Mouse (Mus musculus) right cerebral cortex, postnatal 36 days (tissue): Measurements from ENCODE around the gene Ptpa.

Experiments used
- DNase-seq, 2 experiments: peaks; one replicate each; pipeline ENCODE4 v3.0.0; 2022; ENCODE audit warnings: low spot score in 2 of 2, mixed read lengths in 1 of 2

The Ptpa gene

DNA sequence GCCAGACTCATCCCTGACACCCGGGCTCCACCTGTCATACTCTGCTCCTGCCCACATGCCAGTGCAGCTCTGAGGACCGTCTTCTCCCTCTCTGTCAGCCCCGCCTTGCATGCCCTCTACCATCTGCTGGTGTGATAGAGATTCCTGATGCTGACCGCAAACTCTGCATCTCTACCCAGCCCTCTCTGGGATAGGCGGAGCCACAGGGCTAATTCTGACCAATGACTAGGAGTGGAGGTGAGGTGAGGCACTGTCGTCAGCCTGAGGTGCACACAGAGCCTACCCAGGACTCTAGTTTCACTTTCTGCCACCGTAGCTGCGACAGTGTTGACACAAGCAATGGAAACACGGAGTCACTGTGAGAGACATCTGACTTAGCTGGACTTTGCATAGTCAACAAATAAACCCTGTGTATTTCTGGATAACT lies 48.1 kb downstream of the Ptpa start:
- DNase-seq: peak; percentile 29 to 75

DNA sequence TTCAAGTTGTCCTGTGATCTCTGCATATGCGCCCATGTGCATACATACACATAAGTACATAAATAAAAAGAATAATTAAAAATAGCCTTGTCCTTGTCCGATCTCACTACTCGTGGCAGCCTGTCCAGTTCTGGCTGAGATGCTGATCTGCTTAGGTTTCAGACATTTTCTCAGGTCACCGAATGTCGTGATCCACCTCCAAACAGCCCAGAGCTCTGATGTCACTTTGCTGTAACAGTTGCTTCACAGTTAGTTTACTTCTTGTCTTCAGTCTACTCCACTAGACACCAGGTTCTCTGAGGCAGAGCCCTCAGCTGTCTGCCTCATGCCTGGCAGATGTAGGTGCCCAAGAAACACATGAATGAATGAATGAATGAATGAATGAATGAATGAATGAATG lies 48.6 kb downstream of the Ptpa start:
- DNase-seq: no peak

DNA sequence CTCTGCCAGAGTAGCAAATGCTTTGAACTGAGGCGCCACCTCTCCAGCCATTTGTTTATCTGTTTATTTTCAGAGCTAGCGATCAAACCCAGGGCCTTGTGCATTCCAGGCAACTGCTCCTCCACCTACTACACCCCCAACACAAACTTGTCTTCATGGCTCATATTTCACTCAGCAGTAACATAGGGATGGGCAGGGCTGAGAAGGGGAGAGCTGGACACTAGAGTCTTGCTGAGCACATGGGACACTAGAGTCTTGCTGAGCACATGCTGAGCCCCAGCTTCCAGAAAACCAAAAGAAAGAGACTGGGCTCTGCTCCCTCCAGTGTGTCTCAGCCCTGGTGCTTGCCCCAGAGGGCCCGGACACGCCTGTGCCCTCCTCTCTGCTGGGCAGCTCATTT lies 50.9 kb downstream of the Ptpa start:
- no peak for DNase-seq

DNA sequence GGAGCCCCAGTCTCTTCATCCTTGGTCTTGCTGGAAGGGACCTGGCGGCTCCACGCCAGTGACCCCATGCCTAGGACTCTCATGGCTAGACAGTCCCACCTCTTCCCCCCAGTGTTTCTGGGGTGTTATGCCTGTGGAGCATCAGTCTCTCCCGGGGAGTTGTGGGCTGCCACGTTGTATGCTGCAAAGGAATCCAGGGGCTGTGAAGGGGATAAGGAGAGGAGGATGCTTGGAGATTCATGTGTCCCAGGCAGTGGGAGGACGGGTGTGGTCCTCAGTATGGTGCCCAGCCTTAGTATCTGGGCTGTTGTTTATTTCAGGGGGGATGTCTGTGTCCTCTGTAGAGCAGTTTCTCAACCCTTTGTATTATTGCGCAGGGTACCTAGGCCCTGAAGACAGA lies 53.2 kb downstream of the Ptpa start:
- no peak for DNase-seq

DNA sequence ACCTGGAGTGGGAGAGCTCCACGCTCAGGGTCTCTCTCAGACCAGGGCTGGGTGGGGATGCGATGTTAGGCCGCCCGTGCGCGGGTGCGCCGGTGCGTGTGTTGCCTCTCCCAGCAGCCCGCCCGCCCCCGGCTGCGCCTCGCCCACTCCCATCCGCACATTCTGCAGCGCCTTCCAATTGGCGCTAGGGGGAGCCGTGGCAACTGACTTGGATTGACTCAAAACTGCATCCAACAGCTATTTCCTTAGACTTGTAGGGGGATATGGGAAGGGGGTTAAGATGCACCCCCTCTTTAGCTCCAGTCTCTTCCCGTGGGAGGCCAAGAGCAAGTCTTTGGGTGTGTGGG lies 53.9 kb downstream of the Ptpa start:
- DNase-seq: peak; percentile 73 to 76

DNA sequence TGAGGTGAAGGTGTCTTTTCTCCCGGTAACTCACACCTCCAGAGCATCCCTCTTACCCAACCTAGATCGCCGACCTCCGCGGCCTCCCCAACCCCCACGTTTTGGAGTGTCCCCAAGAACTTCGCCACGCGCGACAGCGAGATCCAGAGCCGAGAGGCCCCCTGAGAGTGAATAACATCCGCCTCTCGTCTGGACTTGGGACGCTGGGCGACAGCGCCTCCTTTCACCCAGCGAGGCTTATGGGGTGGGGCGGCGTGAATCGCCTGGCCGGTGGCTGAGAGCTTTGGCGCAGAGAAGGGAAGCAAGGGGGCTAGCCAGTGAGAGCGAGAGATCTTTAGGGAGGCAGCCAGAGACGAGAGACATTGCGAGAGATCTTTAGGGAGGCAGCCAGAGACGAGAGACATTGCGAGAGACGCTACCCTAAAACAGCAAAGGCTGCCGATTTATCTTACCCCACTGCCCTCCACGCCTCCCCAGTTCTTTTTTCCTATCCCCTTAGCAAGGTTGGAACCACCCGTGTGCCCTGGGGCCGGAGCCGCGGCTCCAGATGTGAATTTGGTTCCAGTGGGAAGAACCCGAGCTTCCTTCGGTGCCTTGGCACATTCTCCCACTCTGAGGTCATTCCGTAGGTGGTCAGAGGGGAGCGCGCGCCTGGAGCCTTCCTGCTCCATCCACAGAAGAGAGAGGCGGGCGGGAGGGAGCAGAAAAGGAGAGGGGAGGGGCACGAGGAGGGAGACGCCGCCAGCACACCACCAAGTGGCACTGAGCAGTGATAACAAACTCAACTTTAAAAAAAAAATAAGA lies 54.5 kb downstream of the Ptpa start:
- peak; percentile 52 to 54 for DNase-seq

DNA sequence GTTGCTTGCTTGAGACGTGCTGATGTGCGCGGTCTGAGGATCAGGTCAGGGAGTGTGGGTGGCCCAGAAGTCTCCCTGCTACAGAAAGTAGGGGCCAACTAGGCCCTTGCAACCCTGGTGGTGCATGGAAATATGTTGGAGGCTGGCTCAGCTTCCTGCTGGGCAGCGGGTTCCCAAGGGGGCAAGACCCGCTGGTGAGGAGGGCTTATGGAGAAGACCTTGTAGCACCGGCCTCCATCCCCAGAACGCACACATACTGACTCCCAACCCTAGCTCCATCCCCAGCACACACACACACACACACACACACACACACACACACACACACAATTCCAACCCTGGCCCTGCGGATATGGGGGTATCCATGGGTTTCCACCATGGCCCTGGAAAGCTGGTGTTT lies 55.2 kb downstream of the Ptpa start:
- DNase-seq: no peak

DNA sequence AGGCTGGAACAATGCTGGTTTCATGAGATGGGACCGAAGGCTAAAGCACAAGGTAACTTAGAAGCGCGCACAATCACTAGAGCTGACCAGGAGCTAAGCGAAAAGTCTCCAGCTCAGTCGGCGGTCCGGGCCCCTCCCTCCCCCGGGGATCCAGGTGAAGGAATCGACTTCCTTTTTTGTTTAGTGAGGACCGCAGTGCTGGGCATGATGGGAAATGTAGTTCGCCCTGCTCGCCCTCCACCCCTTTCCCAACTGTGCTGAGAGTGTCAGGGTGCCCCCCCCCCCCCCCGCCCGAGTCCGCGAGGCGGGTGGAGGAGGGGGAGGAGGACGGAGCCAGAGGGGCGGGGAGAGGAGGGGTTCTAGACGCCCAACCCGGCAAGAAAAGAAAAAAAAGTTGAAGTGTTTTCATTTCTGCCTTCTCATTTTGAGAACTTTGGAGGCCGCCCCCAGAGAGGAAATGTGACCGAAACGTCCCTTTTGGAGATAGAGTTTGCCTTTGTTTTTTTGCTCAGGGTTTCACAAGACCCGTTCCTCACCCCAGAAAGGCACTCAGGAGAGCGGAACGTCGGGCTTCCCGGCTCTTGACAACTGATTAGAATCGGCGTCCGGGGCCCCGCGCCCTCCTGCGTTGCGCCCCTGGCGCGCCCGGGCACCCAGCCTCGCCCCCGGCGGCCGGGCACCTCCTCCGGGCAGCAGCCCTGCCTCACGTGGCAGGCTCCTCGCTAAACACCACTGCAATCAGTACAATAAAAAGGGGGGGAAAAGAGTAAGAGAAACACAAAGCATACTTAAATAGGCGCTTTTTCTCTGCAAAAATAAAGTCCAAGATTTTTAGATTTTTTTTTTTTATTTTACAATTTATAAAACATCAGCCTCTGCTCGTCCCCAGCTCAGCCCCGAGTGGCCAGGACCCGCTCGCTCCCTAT lies 56.2 kb downstream of the Ptpa start:
- peak; percentile 77 to 81 for DNase-seq

DNA sequence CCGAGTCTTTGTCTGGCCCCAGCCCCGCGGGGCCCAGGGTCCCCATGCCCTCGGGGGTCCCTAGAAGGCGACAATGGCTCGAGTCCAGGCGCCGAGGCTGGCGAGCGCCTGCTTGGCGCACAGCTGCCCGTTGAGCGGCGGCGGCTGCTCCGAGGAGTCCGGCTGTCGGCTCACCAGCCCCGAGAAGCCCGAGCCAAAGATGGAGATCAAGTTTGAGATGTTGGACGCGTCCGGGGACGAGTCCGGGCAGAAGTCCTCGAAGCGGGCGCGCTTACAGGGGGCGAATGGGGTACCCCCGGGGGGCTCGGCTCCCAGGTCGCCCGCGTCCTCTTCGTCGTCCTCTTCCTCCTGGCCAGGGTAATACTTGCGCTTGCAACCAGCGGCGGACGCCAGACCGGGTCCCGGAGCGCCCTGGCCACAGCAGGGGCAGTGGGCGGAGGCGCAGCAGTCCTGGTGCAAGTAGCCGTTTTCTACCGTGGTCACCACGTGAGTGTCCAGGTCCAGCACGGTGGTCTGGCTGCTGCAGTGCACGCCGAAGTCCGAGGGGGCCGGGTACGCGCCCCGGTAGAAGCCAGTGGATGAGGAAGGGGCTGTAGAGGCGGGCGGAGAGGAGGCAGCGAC lies 57.0 kb downstream of the Ptpa start:
- no peak for DNase-seq

DNA sequence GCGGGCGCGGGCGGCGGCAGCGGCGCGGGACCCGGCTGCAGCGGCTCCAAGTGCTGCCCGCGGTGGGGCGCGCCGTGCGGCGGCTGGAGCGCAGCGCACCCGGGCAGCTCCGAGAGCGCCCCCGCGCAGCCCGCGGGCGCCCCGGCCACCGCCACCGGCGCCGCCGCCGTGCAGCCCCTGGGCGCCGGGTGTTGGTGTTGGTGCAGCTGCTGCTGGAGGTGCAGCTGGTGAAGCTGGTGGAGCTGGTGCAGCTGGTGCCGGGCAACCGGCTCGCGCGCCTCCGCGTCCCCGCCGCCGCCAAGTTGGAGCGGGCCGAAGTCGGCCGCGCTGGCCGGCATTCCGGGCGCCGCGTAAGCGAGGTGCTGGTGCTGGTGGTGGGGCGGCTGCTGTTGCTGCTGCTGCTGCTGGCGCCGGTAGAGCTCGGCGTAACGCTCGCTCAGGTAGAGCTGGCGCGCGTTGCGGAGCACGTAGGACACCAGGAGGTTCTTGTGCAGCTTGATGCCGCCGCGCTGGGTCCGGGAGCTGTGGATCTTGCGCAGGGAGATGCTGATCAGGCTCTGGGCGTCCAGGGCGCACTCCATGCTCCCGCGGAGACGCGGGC lies 57.7 kb downstream of the Ptpa start:
- peak in 1 of 2 experiments; percentile 48 for DNase-seq

DNA sequence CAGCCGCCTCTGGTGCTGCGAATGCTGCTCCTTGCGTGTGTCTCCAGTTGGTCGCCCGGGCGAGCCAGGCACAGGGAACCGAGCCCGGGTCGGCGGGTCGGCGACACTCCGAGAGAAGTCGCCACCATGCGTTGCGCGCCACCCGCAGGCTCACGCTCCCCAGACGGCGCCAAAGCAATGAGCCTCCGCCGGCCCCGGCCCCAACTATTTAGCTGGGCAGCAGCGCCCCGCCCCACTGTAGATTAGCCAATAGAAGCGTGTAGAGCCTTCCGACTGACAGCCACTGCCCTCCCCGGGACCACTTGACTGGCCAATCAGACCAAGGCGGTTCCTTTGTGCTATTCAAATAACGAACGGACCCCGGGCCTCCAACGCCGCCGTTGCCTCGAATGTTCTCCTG lies 58.2 kb downstream of the Ptpa start, which contains the start of gene Ier5l:
TSS of gene Ier5l (minus strand) at position 181 of the 400 bp plus-strand sequence.
- DNase-seq: peak; percentile 90 to 93

DNA sequence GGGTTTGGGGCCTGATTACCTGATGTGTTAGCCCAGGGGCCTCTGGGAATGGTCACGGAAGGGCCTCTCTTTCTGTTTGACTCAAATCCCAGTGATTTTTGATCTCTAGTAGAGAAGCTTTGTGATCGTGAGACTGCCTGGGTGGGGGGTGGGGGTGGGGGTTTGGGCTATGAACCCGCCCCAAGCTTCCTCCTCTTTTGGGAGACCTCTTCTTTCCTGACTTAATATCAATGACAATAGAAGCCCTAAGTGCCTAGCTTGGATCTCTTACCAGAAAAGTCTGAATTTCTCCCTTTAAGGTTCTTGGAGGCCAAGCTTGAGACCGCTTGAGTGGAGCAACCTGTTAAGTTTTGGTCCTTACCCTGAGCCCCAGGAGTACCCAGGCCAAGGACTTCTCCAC lies 58.9 kb downstream of the Ptpa start:
- no peak for DNase-seq

DNA sequence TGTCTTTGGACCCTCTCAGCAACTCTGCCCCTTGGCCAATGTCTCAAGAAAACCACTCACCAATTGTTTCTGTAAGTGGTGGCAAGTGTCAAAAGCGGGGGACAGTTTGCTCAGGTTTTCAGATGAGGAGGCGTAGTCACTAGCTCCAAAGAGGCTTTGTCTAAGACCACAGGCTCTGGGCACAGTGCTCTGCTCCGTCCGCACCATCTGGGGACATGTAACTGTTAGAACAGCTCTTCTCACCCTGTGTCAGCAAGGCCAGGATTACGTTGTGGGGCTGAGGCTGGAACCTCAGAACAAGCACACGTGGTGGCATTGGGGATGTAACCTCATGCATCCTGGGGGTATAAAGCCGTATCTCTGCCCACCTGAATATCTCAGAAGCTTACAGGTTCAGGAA lies 59.6 kb downstream of the Ptpa start:
- DNase-seq: no peak

DNA sequence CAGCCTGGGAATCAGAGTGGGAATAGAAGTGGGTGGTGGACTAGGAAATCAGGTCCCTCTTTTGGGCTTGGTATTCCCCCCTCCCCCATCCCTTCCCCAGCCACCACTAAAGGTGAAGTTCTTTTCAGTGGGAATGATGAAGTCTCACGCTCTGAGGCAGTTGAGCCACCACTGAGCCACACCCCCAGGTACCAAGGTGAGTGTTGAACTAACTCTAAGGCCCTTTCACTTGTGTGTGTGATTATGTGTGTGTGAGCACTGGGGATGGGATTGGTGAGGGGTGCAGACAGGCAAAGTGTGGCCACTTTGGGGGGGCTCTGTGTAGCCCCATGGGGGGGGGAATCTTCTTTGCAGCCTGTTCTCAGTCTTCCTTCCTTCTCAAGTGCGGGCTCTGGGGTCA lies 60.4 kb downstream of the Ptpa start:
- no peak for DNase-seq

DNA sequence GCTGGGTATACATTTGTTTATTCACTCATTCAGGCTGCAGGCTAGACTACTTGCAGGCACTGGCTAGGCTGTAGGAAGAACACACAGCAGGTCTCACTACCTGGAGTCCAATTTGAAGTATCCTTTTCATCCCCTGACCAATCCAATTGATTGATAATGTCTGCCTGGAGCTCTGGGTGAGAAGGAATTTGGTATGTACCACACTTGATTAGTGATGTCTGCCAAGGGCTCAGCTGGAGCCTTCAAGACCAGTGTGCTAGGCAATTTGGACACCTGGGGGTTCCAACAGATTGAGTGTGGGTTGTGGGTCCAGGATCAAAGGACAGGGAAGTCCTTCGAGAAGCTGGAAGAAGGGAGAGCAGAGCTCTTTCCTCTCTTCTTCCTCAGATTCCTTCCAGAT lies 62.7 kb downstream of the Ptpa start:
- no peak for DNase-seq

DNA sequence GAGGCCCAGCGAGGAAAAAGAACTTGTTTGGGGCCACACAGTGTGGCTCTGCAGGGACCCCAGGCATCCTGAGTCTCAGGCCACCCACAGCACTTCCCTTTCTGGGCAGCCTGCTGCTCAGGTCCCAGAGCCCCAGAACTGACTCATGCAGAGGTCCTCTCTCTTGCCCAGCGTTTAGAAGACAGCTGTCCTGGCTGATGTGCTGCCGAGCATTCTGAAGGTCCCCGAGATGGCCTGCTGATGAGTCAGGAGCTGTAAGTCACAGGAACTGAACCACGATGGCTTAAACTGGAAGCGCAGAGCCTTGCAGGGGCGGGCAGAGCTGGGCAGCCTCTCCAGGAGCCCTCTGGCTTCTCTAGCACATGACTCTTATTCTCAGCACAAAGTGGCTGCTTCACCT lies 71.8 kb downstream of the Ptpa start:
- DNase-seq: no peak

DNA sequence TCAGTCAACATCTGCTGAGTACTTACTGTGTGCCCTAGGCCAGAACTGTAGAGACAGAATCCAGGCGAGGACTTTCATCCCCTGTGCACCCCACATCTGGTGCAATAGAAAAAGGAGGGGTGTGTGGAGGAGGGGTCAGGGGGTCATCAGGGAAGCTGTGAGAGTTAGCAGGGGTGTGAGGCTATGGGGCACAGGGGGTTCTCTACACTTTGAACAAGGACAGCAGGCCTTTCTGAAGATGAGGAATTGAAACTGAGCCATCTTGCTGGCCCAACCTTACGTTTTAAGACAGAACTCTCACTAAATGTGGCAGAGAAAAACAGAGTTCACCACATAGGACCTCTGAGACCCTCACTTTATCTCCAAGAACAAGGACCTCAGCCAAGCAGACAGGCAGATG lies 74.5 kb downstream of the Ptpa start:
- DNase-seq: no peak

DNA sequence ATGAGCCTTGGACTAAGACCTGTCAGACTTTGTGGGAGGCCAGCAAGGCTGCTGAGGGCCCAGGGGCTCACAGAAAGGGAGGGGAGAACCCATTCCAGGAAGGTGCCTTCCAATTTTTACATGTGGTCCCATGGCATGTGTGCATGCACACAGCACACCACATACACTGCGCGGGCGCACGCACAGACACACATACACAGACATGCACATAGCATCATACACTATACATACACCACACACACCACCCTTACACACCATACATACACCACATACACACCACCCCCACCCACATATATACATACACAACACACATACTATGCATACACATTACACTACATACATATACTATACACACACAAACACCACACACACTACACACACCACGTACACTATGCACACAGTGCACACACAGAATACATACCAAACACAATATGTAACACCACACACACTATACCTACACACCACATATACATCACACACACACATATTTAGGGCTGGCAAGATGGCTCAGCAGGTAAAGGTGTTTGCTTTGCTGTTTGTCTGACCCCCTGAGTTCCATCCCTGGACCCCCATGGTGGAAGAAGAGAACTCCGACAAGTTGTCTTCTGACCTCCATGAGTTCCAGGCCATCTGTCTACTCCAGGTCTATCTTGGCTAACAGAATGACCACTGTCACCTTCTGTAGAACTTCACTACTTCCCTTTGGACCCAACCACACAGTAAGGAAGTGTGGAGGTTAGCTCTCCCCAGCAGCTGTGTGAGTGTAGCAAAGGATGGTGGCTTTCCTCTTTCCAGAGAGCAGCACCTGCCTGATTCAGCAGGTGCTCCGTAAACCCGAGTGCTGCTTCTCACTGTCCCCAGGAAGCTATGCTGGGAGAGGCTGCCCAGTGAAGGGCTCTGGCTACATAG lies 79.4 kb downstream of the Ptpa start:
- DNase-seq: no peak

DNA sequence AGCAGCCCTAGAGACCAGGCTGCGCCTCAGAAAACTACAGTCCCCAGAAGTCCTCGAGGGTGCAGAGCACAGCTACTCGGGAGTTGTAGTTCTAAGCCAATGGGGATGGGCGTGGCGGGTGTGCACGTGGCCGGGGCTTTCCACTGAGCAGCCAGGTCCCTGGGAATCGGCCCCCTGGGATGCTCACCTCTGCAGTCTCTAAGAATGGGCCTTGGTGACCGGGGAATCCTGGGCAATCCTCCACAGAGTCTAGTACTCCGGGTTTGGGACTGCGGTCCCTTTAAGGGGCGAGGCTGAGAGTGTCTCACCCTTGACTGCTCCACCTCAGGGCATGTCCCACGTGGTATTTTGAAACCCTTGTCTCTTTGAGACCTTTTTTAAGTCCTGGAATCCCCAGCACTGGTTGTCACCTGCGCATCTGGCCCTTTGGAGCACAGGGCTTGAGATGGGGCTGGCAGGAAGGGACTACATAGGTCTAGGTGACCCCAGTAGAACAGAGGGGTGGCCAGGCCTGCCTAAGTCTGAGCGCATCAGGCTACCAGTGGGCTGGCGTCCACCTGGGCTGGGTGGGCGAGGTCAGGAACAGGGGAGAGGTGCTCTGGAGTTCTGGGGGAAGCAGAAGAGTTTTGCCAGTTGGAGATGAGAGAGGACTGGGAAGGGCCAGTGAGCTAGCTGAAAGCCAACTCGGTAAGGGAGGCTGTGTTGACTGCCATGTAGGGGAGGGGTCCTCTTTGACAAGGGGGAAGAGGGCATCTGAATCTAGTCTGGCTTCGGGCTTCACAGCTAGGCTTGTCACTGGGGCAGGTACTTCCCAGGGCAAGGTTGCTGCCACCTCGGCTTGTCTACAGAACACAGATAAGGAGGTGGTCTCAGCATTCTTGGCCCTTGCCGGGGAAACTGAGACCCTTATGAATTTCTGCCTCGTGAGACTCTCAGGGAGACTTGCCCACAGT lies 80.3 kb downstream of the Ptpa start:
- peak; percentile 50 to 51 for DNase-seq
